Mouse (Mus musculus): Measurements from ENCODE around the gene Fam234a. TPM values are rescaled to one million over a fixed set of nuclear protein-coding genes. Genes with fewer than 3 reads are reported as not detected.
"Not testable (repeated sequence)": the region's sequence is repeated elsewhere in the genome, so short reads cannot be mapped to it uniquely, and the experiment has no call there.

Gene Fam234a
- polyA plus RNA-seq (2014; fragmentation: Nextera tagmentation; extraction: Ambion mirVana), result 36.3 and 39.4 TPM in 2 replicates

- peak; percentile 98 for DNase-seq
- peak within 1 kb of the TSS; percentile 78 for H3K27ac ChIP-seq (ENCODE audit: low read depth)
- H3K9ac ChIP-seq, result peak within 1 kb of the TSS; percentile 68
- no peak for TF ChIP-seq CTCF (IDR thresholded peaks at IDR 0.05; ENCODE audit: low read depth)
- H3K36me3 ChIP-seq (ENCODE audit: insufficient read depth), result no peaks in the 10 kb centered on the region
- no peaks in the 10 kb centered on the region for H3K27me3 ChIP-seq (ENCODE audit: insufficient read depth, low read length)
- 0 out of 2 replicates have a peak, but pooled peaks cover 3% of the 10 kb centered on the region for H3K4me1 ChIP-seq (ENCODE audit: insufficient read depth)
- ATAC-seq (ENCODE audit: insufficient read depth), result peak; percentile 96
- WGBS, result 6% methylated on average over 31 of the region's 33 CpGs
- no peaks in the 10 kb centered on the region for H3K9me3 ChIP-seq (ENCODE audit: low read depth, low read length)
- H3K4me2 ChIP-seq, result peak within 1 kb of the TSS; percentile 79
- H3K4me3 ChIP-seq (ENCODE audit: low read depth, low read length), result peak within 1 kb of the TSS; percentile 74
Measured at GRCm38 (mm10) chr17:26244101-26244841, at the start of gene Fam234a. Gene Fam234a (minus strand): TSS chr17:26244242.

- Histone ChIP-seq H3K27me3 (ENCODE audit: insufficient read depth, low read length) (no peaks in the 10 kb centered on the region), H3K4me1 (ENCODE audit: insufficient read depth) (no peaks in the 10 kb centered on the region), H3K9ac (no peak overlapping the region), H3K9me3 (ENCODE audit: low read depth, low read length) (no peaks in the 10 kb centered on the region; the same call in 1 of the 2 replicates), H3K27ac (ENCODE audit: low read depth) (no peak overlapping the region), H3K4me2 (no peak overlapping the region), H3K4me3 (ENCODE audit: low read depth, low read length) (no peak overlapping the region), H3K36me3 (ENCODE audit: insufficient read depth) (peaks cover 37% of the 10 kb centered on the region)
- no peak for DNase-seq
- 64% methylated on average over 4 of the region's 4 CpGs for WGBS
- TF ChIP-seq CTCF (IDR thresholded peaks at IDR 0.05; ENCODE audit: low read depth), result no peak
- no peak for ATAC-seq (ENCODE audit: insufficient read depth)
Measured at GRCm38 (mm10) chr17:26289475-26289874, 45.4 kb upstream of the Fam234a start.

- TF ChIP-seq CTCF (IDR thresholded peaks at IDR 0.05; ENCODE audit: low read depth), result no peak
Measured at GRCm38 (mm10) chr17:26286199-26286955, 42.3 kb upstream of the Fam234a start.

GRCm38 (mm10) chr17:26276711-26277110 is 32.7 kb upstream of the Fam234a start:
- Histone ChIP-seq H3K4me1 (ENCODE audit: insufficient read depth) (no peaks in the 10 kb centered on the region), H3K9me3 (ENCODE audit: low read depth, low read length) (no peaks in the 10 kb centered on the region), H3K9ac (no peak overlapping the region), H3K27me3 (ENCODE audit: insufficient read depth, low read length) (no peaks in the 10 kb centered on the region), H3K4me3 (ENCODE audit: low read depth, low read length) (no peak overlapping the region), H3K27ac (ENCODE audit: low read depth) (no peak overlapping the region), H3K4me2 (no peak overlapping the region), H3K36me3 (ENCODE audit: insufficient read depth) (peaks cover 93% of the 10 kb centered on the region)
- WGBS, result 89% methylated on average over 4 of the region's 4 CpGs
- DNase-seq (peak; percentile 74), ATAC-seq (ENCODE audit: insufficient read depth) (no peak)
- TF ChIP-seq CTCF (IDR thresholded peaks at IDR 0.05; ENCODE audit: low read depth), result peak; percentile 74

More at GRCm38 (mm10) chr17:26286199-26286955, 42.3 kb upstream of the Fam234a start:
- Histone ChIP-seq H3K27me3 (ENCODE audit: insufficient read depth, low read length) (no peaks in the 10 kb centered on the region), H3K4me3 (ENCODE audit: low read depth, low read length) (no peak overlapping the region), H3K36me3 (ENCODE audit: insufficient read depth) (peaks cover 68% of the 10 kb centered on the region), H3K9me3 (ENCODE audit: low read depth, low read length) (no peaks in the 10 kb centered on the region; the same call in 1 of the 2 replicates), H3K27ac (ENCODE audit: low read depth) (no peak overlapping the region), H3K4me2 (no peak overlapping the region), H3K4me1 (ENCODE audit: insufficient read depth) (no peaks in the 10 kb centered on the region), H3K9ac (no peak overlapping the region)
- no peak for DNase-seq
- no peak for ATAC-seq (ENCODE audit: insufficient read depth)
- WGBS, result 71% methylated on average over 8 of the region's 8 CpGs

GRCm38 (mm10) chr17:26275933-26276332 is 31.9 kb upstream of the Fam234a start:
- ATAC-seq (ENCODE audit: insufficient read depth), result no peak
- H3K27me3 ChIP-seq (ENCODE audit: insufficient read depth, low read length), result no peaks in the 10 kb centered on the region
- H3K9me3 ChIP-seq (ENCODE audit: low read depth, low read length), result no peaks in the 10 kb centered on the region
- H3K27ac ChIP-seq (ENCODE audit: low read depth), result no peak overlapping the region
- 83% methylated on average over 13 of the region's 13 CpGs for WGBS
- DNase-seq, result no peak
- no peak overlapping the region for H3K4me3 ChIP-seq (ENCODE audit: low read depth, low read length)
- no peak for TF ChIP-seq CTCF (IDR thresholded peaks at IDR 0.05; ENCODE audit: low read depth)
- H3K9ac ChIP-seq, result no peak overlapping the region
- H3K36me3 ChIP-seq (ENCODE audit: insufficient read depth), result peaks cover 93% of the 10 kb centered on the region
- H3K4me2 ChIP-seq, result no peak overlapping the region
- no peaks in the 10 kb centered on the region for H3K4me1 ChIP-seq (ENCODE audit: insufficient read depth)

- Histone ChIP-seq H3K36me3 (ENCODE audit: insufficient read depth) (peaks cover 90% of the 10 kb centered on the region), H3K27ac (ENCODE audit: low read depth) (no peak overlapping the region), H3K9ac (no peak overlapping the region), H3K4me1 (ENCODE audit: insufficient read depth) (no peaks in the 10 kb centered on the region), H3K27me3 (ENCODE audit: insufficient read depth, low read length) (no peaks in the 10 kb centered on the region), H3K4me2 (no peak overlapping the region), H3K4me3 (ENCODE audit: low read depth, low read length) (no peak overlapping the region), H3K9me3 (ENCODE audit: low read depth, low read length) (no peaks in the 10 kb centered on the region)
- 86% methylated on average over 3 of the region's 3 CpGs for WGBS
- no peak for TF ChIP-seq CTCF (IDR thresholded peaks at IDR 0.05; ENCODE audit: low read depth)
- ATAC-seq (ENCODE audit: insufficient read depth) (no peak), DNase-seq (no peak)
Measured at GRCm38 (mm10) chr17:26272586-26272985, 28.5 kb upstream of the Fam234a start.

- not testable (repeated sequence) for ATAC-seq (ENCODE audit: insufficient read depth); H3K4me2 ChIP-seq; H3K9me3 ChIP-seq (ENCODE audit: low read depth, low read length); H3K4me3 ChIP-seq (ENCODE audit: low read depth, low read length); H3K27me3 ChIP-seq (ENCODE audit: insufficient read depth, low read length); H3K4me1 ChIP-seq (ENCODE audit: insufficient read depth); H3K9ac ChIP-seq; DNase-seq; H3K27ac ChIP-seq (ENCODE audit: low read depth)
- WGBS, result 89% methylated on average over 9 of the region's 10 CpGs
- peaks cover 90% of the 10 kb centered on the region for H3K36me3 ChIP-seq (ENCODE audit: insufficient read depth)
Measured at GRCm38 (mm10) chr17:26269577-26269976, 25.5 kb upstream of the Fam234a start.

Data from lung, embryonic 14.5 days (tissue).